Mouse (Mus musculus) kidney, adult 18-20 months (tissue): ENCODE measurements around the gene Calcoco2.
A peak's percentile ranks its signal among the peaks of the same experiment; 100 is the strongest.

Experiments
- DNase-seq: peaks from one replicate; pipeline ENCODE4 v3.0.0; 2021

The Calcoco2 gene

DNA sequence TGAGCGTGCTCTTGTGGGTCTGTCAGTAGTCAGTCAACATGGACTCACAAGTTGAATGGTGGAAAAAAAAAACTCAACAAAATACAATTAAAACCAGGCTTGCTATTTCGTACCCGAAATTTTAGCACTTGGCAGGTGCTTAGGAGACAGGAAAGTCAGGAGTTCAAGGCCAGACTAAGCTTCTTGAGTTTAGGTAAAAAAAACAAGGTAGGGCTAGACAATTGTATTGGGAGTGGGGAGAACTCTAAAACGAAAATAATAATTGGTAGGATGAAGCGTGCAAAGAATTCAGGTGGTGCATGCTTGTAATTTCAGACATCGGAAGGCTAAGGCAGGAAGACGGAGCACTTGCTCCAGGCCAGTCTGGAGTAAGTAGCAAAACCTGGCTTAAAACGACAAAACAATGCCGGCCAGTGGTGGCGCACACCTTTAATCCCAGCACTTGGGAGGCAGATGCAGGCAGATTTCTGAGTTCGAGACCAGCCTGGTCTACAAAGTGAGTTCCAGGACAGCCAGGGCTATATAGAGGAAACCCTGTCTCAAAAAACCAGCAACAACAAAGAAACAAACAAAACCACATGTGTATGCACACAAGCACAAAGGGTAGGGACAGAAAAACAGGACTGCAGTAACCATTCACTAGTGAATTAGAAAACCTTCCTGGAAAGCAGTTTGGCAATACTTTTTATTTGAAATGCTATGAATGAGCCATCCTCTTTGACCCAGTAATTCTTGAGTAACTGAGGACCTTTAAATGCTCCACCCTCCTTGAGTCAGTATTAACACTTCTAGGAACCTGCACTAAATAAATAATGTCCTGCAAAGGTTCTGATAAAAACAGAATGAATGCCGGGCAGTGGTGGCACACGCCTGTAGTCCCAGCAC is 35.3 kb downstream of the Calcoco2 start:
- DNase-seq: no peak

DNA sequence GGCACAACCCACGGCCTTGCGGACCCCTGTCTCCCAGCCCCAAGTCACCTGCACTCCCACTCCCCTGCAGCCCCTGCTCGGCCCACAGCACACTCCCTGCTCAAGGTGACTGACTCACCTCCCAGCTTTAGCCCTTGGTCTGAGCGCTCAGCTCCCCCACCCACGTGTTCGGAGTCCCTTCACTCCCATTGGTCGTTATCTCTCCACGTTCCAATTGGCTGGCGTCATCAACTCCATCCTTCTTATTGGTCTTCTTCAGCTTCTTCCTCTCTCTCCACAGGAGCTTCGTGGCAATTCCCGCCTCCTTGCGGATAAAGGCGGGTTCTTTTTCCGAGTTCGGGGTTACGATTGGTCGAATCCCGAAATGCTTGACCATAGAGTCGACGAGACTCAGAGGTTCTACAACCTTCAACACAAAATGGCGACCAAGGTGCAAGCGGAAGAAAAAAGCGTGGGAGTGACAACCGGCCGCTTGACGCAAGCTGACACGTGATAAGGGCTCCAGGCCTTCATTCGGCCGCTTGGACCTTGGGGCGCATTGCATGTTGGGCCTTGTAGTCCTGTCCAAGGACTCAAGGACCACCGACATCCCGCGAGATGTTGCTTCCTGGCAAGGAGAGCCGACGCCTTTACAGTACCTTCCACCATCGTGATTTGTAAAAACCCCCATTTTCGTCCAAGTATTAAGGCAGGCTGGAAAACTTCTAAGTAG is 36.1 kb downstream of the Calcoco2 start, which contains the start of gene Atp5g1:
TSS of gene Atp5g1 (minus strand) at position 162 of the 712 bp plus-strand sequence.
- DNase-seq: peak; percentile 97

GRCm38 (mm10) chr11:96075177-96075508 is 36.6 kb downstream of the Calcoco2 start:
- no peak for DNase-seq

GRCm38 (mm10) chr11:96074351-96075176 is 37.2 kb downstream of the Calcoco2 start:
- DNase-seq: peak; percentile 33

DNA sequence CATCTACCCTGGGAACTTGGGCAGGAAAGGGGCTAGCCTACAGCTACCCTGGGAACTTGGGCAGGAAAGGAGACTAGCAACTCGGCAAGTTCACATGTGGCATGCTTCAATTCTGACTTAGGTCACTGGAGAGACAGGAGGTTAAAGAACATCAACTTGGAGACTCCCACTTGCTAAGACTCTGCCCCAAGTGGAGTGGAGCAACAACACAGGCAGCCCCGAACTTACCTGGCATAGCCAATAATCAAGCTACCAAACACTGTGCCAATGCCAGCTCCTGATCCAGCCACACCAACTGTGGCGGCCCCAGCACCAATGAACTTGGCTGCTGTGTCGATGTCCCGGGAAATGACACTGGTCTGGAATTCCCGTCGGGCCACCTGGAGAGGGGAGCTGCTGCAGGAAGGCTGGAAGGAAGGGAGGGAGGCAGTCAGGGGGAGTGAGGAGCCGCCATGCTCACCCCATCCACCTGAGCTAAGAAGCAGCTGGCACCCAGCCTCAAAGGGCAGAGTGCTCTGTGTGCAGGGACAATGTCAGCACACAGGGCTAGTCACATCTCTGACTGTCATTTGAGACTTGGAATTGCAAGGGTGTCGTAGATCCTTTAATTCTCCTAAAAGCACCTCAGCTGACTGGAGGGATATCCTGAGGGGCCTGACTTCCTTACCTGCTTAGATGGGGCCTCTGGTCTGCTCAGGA is 38.3 kb downstream of the Calcoco2 start:
- peak; percentile 28 for DNase-seq

DNA sequence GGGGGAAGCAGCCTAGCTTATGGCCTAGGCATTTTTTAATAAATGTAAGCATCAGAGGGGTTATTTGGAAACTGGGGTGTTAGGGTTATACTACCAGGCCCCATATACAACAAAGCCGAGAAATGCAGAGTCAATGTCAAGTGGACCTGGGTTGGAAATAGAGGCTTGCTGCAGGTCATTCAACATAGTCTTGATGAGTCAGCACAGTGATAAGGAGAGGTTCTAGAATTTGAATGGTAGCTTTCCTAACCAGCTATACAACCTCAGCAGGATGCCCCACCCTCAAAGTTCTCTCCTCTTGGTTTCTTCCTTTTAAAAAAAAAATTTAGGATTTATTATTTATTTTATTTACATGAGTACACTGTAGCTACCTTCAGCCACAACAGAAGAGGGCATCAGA is 40.8 kb downstream of the Calcoco2 start:
- DNase-seq: no peak

DNA sequence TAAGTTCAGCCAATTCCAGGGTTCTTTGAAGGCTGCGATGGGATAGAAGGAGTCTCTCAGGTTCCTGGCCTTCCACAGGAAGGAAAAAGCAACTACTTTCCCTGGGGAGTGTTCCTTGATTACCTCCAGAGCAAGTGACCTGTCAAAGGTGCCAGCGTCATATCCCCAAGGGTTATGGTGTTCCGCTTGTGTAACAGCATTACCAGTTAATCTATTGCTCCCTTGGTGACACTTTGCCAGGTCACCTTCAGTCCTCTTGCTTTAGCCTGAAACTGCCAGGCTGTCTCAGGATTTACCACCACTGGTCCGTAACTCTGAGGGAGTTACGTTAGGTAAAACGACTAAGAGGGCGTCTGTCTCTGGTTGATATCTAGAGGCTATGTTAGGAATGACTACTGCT is 41.4 kb downstream of the Calcoco2 start:
- DNase-seq: peak; percentile 18

- DNase-seq: peak; percentile 9
Measured at GRCm38 (mm10) chr11:96068231-96068630, 43.5 kb downstream of the Calcoco2 start.

DNA sequence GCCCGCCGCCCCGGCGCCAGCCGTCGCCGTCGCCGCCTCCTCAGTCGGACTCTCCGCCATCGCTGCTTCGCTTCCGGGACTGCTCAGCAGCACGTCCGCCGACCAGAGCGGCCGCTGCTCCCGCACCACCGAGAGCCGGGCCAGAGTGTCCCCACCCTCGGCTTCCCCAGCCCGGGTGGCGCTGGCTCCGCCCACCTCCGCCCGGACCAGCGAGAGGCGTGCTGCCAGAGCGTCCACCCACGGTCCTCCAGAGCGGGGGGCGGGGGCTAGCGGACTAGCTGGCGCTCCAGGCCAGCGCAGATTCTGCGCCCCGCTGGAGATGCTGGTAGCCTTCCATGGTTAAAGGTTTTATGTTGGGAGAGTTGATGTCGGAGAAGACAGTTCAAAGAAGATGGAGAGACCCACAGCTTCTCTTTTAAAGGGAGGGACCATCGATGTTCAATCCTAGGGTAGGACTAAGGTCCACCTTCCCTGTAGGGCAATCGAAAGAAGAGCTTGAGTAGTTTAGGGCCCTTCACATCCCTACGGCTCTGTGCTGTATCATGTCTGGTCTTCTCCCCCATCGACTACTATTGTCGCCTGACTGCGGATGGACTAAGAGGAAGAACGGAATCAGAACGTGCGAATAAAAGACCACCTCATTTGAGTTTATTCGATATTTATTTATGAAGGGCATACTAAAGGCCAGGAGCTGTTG is 46.4 kb downstream of the Calcoco2 start, which contains the start of gene Ube2z:
TSS of gene Ube2z (minus strand) at position 174 of the 697 bp plus-strand sequence.
- peak; percentile 98 for DNase-seq

- no peak for DNase-seq
Measured at GRCm38 (mm10) chr11:96064521-96065214, 47.1 kb downstream of the Calcoco2 start.

- DNase-seq: no peak
Measured at GRCm38 (mm10) chr11:96058309-96058708, 53.5 kb downstream of the Calcoco2 start.

GRCm38 (mm10) chr11:96050854-96051253 is 60.9 kb downstream of the Calcoco2 start:
- DNase-seq: no peak

- no peak for DNase-seq
Measured at GRCm38 (mm10) chr11:96049939-96050338, 61.8 kb downstream of the Calcoco2 start.
